Mouse (Mus musculus): ENCODE data around the gene Cbr4.
A peak's percentile ranks its signal among the peaks of the same experiment; 100 is the strongest.

Gene Cbr4

GRCm38 (mm10) chr8:61550006-61550748, 62.6 kb downstream of the Cbr4 start:
- peak; percentile 67 for DNase-seq (ENCODE audit: low spot score)

DNA sequence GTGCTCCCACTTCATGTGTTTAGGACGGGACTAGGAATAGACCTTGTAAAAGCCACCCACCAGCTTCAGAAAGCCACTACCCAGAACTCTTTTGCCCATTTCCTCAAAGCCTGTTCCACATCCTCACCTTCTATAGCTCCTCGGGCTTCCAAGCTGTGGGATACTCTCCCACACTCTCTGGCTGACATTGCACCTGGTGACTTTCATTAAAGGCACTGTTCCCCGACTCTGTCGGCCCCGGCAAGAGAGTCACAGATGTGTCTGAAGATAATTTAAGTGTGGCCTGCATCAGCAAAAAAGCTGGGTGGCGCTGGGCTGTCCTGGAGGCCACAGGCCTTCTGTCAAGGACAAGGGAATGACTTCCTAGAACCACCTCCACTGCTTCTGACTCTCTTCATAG, 64.7 kb downstream of the Cbr4 start:
- DNase-seq (ENCODE audit: low spot score): no peak

GRCm38 (mm10) chr8:61552755-61553402, 65.3 kb downstream of the Cbr4 start:
- DNase-seq (ENCODE audit: low spot score): no peak

- DNase-seq (ENCODE audit: low spot score): no peak
Measured at GRCm38 (mm10) chr8:61555343-61555742, 67.8 kb downstream of the Cbr4 start.

- no peak for DNase-seq (ENCODE audit: low spot score)
Measured at GRCm38 (mm10) chr8:61556219-61556618, 68.7 kb downstream of the Cbr4 start.
